Mouse (Mus musculus): ENCODE measurements around the gene Gm10061. TPM values are rescaled to one million over a fixed set of nuclear protein-coding genes. Genes with fewer than 3 reads are reported as not detected.
"Not testable (repeated sequence)": the region's sequence is repeated elsewhere in the genome, so short reads cannot be mapped to it uniquely, and the experiment has no call there.

The Gm10061 gene
- not detected in 2 replicates for polyA plus RNA-seq (2012; rRNA removed)

DNA sequence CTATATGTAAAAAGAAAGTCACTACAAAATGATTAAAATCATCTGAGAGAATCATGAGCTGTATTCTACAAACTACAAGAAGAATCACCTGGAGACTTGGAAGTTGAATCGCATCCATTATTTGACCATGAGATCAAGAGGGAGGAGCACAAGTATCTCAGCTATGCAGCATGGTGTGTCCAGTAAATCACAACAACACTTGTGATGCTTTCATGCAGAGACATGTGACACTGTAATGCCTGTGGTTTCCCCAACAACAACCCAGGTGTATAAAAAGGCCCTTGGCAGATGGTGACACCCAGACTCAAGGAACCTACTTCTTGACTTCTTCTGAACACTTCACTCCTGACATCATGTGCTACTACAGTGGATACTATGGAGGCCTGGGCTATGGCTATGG is at the start of gene Gm10061:
Gene Gm10061 (plus strand): TSS at position 301 of the 400 bp plus-strand sequence.
- no peak within 1 kb of the TSS for H3K4me3 ChIP-seq (ENCODE audit: extremely low read depth, insufficient read depth, insufficient read length)
- no peaks in the 10 kb centered on the region for H3K36me3 ChIP-seq (ENCODE audit: control insufficient read depth, insufficient read depth, low read length)
- 88% methylated on average over 1 of the region's 1 CpGs for WGBS
- H3K27ac ChIP-seq (ENCODE audit: insufficient read depth, low read length) = no peak within 1 kb of the TSS
- TF ChIP-seq CTCF (IDR thresholded peaks at IDR 0.05; ENCODE audit: extremely low read depth, insufficient read depth, insufficient read length, insufficient replicate concordance) (no peak), POLR2A (IDR thresholded peaks at IDR 0.05; ENCODE audit: low read depth, low read length) (no peak)
- no peak for DNase-seq (ENCODE audit: low read depth in 1 of 2, low spot score in 2 of 2)
- no peaks in the 10 kb centered on the region for H3K4me1 ChIP-seq (ENCODE audit: control insufficient read depth, insufficient read depth, insufficient read length)
- H3K27me3 ChIP-seq (ENCODE audit: control insufficient read depth, insufficient read depth, low read length) = no peaks in the 10 kb centered on the region

DNA sequence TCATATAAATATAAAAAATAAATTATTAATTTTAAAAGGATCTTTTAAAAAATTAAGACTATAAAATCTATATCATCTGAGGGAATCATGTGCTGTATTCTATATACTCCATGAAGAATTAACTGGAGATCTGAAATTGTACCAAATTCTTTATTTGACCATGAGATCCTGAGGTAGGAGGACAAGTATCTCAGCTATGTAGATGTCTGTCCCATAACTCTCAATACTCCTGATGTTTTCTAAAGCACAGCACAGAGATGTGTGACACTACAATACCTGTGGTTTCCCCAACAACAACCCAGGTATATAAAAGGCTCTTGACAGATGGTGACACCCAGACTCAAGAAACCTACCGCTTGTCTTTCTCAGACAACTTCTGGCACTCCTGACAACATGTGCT is 10.3 kb upstream of the Gm10061 start, which contains the start of gene Gm6358:
Gene Gm6358 (plus strand): TSS at position 301 of the 400 bp plus-strand sequence.
- H3K27ac ChIP-seq (ENCODE audit: insufficient read depth, low read length) = no peak within 1 kb of the TSS

DNA sequence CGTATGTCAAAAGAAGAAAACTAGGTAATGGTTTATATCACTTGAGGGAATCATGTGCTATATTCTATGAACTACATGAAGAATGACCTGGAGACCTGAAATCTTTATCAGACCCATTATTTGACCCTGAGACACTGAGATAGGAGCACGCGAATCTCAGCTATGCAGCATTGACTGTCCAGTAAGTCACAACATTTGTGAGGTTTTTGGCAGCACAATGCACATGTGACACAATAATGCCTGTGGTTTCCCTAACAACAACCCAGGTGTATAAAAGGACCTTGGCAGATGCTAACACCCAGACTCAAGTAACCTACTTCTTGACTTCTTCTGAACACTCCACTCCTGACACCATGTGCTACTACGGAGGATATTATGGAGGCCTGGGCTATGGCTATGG is 6.8 kb downstream of the Gm10061 start, which contains the start of gene Gm9789:
Gene Gm9789 (plus strand): TSS at position 301 of the 400 bp plus-strand sequence.
- Histone ChIP-seq H3K36me3 (ENCODE audit: control insufficient read depth, insufficient read depth, low read length) (no peaks in the 10 kb centered on the region), H3K27ac (ENCODE audit: insufficient read depth, low read length) (no peak within 1 kb of the TSS), H3K4me3 (ENCODE audit: extremely low read depth, insufficient read depth, insufficient read length) (no peak within 1 kb of the TSS), H3K27me3 (ENCODE audit: control insufficient read depth, insufficient read depth, low read length) (no peaks in the 10 kb centered on the region), H3K4me1 (ENCODE audit: control insufficient read depth, insufficient read depth, insufficient read length) (no peaks in the 10 kb centered on the region)
- TF ChIP-seq CTCF (IDR thresholded peaks at IDR 0.05; ENCODE audit: extremely low read depth, insufficient read depth, insufficient read length, insufficient replicate concordance) (no peak), POLR2A (IDR thresholded peaks at IDR 0.05; ENCODE audit: low read depth, low read length) (no peak)
- DNase-seq (ENCODE audit: low read depth in 1 of 2, low spot score in 2 of 2) = no peak
- 84% methylated on average over 4 of the region's 4 CpGs for WGBS

More for the DNA sequence above, 10.3 kb upstream of the Gm10061 start, which contains the start of gene Gm6358:
- no peak for DNase-seq (ENCODE audit: low read depth in 1 of 2, low spot score in 2 of 2)
- WGBS = 89% methylated on average over 1 of the region's 1 CpGs
- Histone ChIP-seq H3K4me1 (ENCODE audit: control insufficient read depth, insufficient read depth, insufficient read length) (no peaks in the 10 kb centered on the region), H3K36me3 (ENCODE audit: control insufficient read depth, insufficient read depth, low read length) (no peaks in the 10 kb centered on the region), H3K27me3 (ENCODE audit: control insufficient read depth, insufficient read depth, low read length) (no peaks in the 10 kb centered on the region), H3K4me3 (ENCODE audit: extremely low read depth, insufficient read depth, insufficient read length) (no peak within 1 kb of the TSS)
- TF ChIP-seq CTCF (IDR thresholded peaks at IDR 0.05; ENCODE audit: extremely low read depth, insufficient read depth, insufficient read length, insufficient replicate concordance) (no peak), POLR2A (IDR thresholded peaks at IDR 0.05; ENCODE audit: low read depth, low read length) (no peak)

DNA sequence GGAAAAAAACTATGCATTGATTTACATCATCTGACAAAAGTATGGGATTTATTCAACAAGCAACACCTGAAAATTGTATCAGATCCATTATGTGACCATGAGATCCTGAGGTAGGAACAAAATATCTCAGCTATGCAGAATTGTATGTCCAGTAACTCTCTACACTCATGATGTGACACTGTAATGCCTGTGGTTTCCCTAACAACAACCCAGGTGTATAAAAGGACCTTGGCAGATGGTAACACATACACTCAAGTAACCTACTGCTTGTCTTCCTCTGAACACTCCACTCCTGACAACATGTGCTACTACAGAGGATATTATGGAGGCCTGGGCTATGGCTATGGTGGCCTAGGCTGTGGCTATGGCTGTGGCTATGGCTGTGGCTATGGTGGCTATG is 18.3 kb downstream of the Gm10061 start, which contains the start of gene Gm7735:
Gene Gm7735 (plus strand): TSS at position 301 of the 400 bp plus-strand sequence.
- DNase-seq (ENCODE audit: low read depth in 1 of 2, low spot score in 2 of 2); H3K27me3 ChIP-seq (ENCODE audit: control insufficient read depth, insufficient read depth, low read length); H3K27ac ChIP-seq (ENCODE audit: insufficient read depth, low read length); H3K4me1 ChIP-seq (ENCODE audit: control insufficient read depth, insufficient read depth, insufficient read length); H3K36me3 ChIP-seq (ENCODE audit: control insufficient read depth, insufficient read depth, low read length); H3K4me3 ChIP-seq (ENCODE audit: extremely low read depth, insufficient read depth, insufficient read length): not testable (repeated sequence)

DNA sequence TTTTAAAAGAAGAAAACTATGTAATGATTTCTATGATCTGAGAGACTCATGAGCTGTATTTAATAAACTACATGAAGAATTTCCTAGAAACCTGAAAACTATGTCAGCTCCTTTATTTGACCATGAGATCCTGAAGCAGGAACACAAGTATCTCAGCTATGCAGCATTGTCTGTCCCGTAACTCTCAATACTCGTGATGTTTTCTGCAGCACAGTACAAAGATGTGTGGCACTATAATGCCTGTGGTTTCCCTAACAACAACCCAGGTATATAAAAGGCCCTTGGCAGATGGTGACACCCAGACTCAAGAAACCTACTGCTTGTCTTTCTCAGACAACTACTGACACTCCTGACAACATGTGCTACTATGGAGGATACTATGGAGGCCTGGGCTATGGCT is 23.5 kb downstream of the Gm10061 start, which contains the start of gene 1110057P08Rik:
Gene 1110057P08Rik (plus strand): TSS at position 301 of the 400 bp plus-strand sequence.
- Histone ChIP-seq H3K36me3 (ENCODE audit: control insufficient read depth, insufficient read depth, low read length) (no peaks in the 10 kb centered on the region), H3K27ac (ENCODE audit: insufficient read depth, low read length) (no peak within 1 kb of the TSS), H3K27me3 (ENCODE audit: control insufficient read depth, insufficient read depth, low read length) (no peaks in the 10 kb centered on the region), H3K4me3 (ENCODE audit: extremely low read depth, insufficient read depth, insufficient read length) (no peak within 1 kb of the TSS), H3K4me1 (ENCODE audit: control insufficient read depth, insufficient read depth, insufficient read length) (no peaks in the 10 kb centered on the region)
- DNase-seq (ENCODE audit: low read depth in 1 of 2, low spot score in 2 of 2) = no peak
- 78% methylated on average over 2 of the region's 2 CpGs for WGBS
- TF ChIP-seq CTCF (IDR thresholded peaks at IDR 0.05; ENCODE audit: extremely low read depth, insufficient read depth, insufficient read length, insufficient replicate concordance) (no peak), POLR2A (IDR thresholded peaks at IDR 0.05; ENCODE audit: low read depth, low read length) (no peak)

DNA sequence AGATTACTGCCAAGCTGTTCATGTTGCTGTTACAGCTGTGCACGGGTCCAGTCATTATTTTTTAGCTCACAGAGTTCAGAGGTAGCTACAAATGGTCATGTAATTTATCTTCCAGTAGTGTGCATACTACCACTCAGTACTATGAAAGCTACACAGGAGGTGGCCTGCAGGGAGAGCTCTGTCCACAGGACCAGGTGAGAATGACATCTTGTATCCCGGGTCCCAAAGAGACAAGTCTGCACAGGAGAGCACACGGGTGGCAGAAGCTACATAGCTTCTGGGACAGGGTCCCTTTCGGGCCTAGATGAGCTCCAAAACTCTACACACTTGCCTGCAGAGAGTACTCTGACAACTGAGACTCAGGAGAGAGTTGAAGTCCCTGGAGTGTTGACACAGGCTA is 37.7 kb downstream of the Gm10061 start:
- H3K27me3 ChIP-seq (ENCODE audit: control insufficient read depth, insufficient read depth, low read length) = no peaks in the 10 kb centered on the region
- no peak for TF ChIP-seq CTCF (IDR thresholded peaks at IDR 0.05; ENCODE audit: extremely low read depth, insufficient read depth, insufficient read length, insufficient replicate concordance)
- no peak for TF ChIP-seq POLR2A (IDR thresholded peaks at IDR 0.05; ENCODE audit: low read depth, low read length)
- H3K36me3 ChIP-seq (ENCODE audit: control insufficient read depth, insufficient read depth, low read length) = no peaks in the 10 kb centered on the region
- DNase-seq (ENCODE audit: low read depth in 1 of 2, low spot score in 2 of 2) = no peak
- H3K4me1 ChIP-seq (ENCODE audit: control insufficient read depth, insufficient read depth, insufficient read length) = no peaks in the 10 kb centered on the region
- no peak overlapping the region for H3K27ac ChIP-seq (ENCODE audit: insufficient read depth, low read length)
- H3K4me3 ChIP-seq (ENCODE audit: extremely low read depth, insufficient read depth, insufficient read length) = no peak overlapping the region
- WGBS = 81% methylated on average over 4 of the region's 4 CpGs

Other genes starting within 250 kb of the Gm10061 start
- gene Krtap19-9b, start 218.8 kb upstream of the Gm10061 start, polyA plus RNA-seq (2012; rRNA removed) = not detected in 2 replicates
- not detected in 2 replicates for gene Krtap16-3, start 188.2 kb upstream of the Gm10061 start, polyA plus RNA-seq (2012; rRNA removed)
- not detected in 2 replicates for gene Krtap22-2, start 140.3 kb upstream of the Gm10061 start, polyA plus RNA-seq (2012; rRNA removed)
- not detected in 2 replicates for gene Gm10229, start 135.8 kb upstream of the Gm10061 start, polyA plus RNA-seq (2012; rRNA removed)
- gene Krtap6-1, start 119.4 kb upstream of the Gm10061 start, polyA plus RNA-seq (2012; rRNA removed) = not detected in 2 replicates
- gene Gm10228, start 109.6 kb upstream of the Gm10061 start, polyA plus RNA-seq (2012; rRNA removed) = not detected in 2 replicates
- not detected in 2 replicates for gene Krtap6-5, start 103.2 kb upstream of the Gm10061 start, polyA plus RNA-seq (2012; rRNA removed)
- not detected in 2 replicates for gene 1110025L11Rik, start 87.1 kb upstream of the Gm10061 start, polyA plus RNA-seq (2012; rRNA removed)
- not detected in 2 replicates for gene Krtap6-3, start 67.1 kb upstream of the Gm10061 start, polyA plus RNA-seq (2012; rRNA removed)
- not detected in 2 replicates for gene Gm6358, start 10.2 kb upstream of the Gm10061 start, polyA plus RNA-seq (2012; rRNA removed)
- not detected in 2 replicates for gene Gm9789, start 6.9 kb downstream of the Gm10061 start, polyA plus RNA-seq (2012; rRNA removed)
- not detected in 2 replicates for gene Gm7735, start 18.4 kb downstream of the Gm10061 start, polyA plus RNA-seq (2012; rRNA removed)
- not detected in 2 replicates for gene 1110057P08Rik, start 23.6 kb downstream of the Gm10061 start, polyA plus RNA-seq (2012; rRNA removed)
- gene Krtap20-2, start 54.8 kb downstream of the Gm10061 start, polyA plus RNA-seq (2012; rRNA removed) = not detected in 2 replicates